Mouse (Mus musculus): ENCODE data around the gene Usp31.

The Usp31 gene

GRCm38 (mm10) chr7:121654675-121655074, 52.4 kb downstream of the Usp31 start:
- no peak for DNase-seq

- no peak for DNase-seq
These were observed 54.4 kb downstream of the Usp31 start for GRCm38 (mm10) chr7:121652629-121653028.

- no peak for DNase-seq
These were observed 56.3 kb downstream of the Usp31 start for GRCm38 (mm10) chr7:121650724-121651123.

- peak; percentile 50 for DNase-seq
These were observed 65.9 kb downstream of the Usp31 start for GRCm38 (mm10) chr7:121640998-121641762.

GRCm38 (mm10) chr7:121636732-121637131, 70.3 kb downstream of the Usp31 start:
- DNase-seq, result no peak

GRCm38 (mm10) chr7:121634236-121634635, 72.8 kb downstream of the Usp31 start:
- no peak for DNase-seq

GRCm38 (mm10) chr7:121622835-121623420, 84.1 kb downstream of the Usp31 start:
- no peak for DNase-seq

DNA sequence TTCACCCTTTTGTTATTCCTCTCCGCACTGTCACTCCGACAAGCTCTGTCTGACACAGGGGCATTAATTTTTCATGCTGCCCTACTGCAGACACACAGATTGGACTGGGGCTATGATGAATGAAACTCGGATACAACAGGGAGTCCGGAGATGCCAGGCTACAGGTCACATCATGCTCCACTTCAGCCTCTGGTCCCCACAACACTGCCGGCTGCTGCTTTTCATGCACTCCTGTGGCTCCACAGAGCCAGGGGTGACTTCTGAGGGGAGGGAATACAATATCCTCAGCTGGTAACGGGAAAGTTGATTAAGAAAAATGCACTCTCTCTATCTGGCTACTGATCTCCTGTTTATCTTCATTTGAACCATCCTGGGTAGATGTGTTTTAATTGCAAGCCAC, 84.6 kb downstream of the Usp31 start:
- no peak for DNase-seq

- DNase-seq, result no peak
These were observed 105.4 kb downstream of the Usp31 start for GRCm38 (mm10) chr7:121601697-121602096.

- no peak for DNase-seq
These were observed 110.7 kb downstream of the Usp31 start for GRCm38 (mm10) chr7:121596401-121596800.

DNA sequence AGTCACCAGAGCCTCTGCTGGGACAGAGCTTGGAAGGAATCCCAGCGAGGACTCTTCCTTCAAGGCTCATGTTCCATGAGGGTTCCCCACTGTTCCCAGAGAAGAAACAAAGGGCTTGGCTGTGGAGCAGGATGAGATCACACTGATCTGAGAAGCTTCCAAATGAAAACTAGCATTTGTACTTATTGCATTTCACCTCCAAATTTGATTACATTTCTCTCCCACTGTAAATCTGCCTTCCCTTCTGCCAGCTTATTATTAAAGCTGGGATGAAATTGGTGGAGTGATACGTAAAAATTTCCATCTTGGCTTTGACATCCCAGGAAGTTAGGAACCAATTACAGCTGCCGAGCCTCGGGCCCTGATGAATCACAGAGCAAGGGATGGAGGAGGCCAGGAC, 111.6 kb downstream of the Usp31 start:
- DNase-seq, result no peak

DNA sequence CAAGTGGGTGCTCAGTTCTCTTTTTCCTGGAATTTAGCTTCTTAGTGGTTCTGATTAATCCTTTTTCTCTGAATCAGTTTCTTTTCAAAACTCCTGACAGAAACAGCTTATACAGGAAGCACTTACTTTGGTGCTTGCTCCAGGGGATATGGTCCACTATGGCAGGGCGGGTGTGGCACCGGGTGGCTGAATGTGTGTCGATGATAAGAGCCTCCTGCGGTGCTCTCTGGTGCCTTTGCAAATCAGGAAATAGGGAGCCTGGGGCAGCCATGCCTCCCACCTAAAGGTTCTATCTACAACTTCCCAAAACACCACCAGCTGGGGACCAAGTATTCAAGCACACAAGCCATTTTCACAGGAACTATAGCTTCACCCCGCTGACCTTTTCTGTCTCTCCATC, 112.0 kb downstream of the Usp31 start:
- no peak for DNase-seq

DNA sequence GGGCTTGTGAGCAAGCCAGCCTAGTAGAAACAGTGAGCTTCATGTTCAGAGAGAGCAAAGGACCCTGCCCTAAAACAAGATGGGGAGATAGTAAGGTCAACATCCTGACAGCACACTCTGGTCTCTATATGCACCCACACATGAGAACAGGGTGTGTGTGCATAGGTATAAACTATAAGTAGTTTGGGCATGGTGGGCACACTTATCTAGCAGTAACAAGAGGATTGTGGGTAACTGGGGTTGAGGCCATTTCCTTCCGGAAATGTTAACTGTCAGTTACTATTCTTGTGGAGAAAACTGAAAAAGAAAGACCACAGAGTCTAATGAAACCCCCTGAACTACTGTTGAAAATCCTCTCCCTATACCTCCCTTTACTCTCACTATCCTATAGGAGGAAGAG, 112.4 kb downstream of the Usp31 start:
- no peak for DNase-seq

Measured in thymus, postnatal 14 days (tissue).